Mouse (Mus musculus): ENCODE results near the gene Fcho1. TPM values are rescaled to one million over a fixed set of nuclear protein-coding genes. Genes with fewer than 3 reads are reported as not detected.
"Not testable (repeated sequence)": the region's sequence is repeated elsewhere in the genome, so short reads cannot be mapped to it uniquely, and the experiment has no call there.

Gene Fcho1
- polyA plus RNA-seq, 1 experiment from 2014 or later = 9.8 TPM

GRCm38 (mm10) chr8:71741226-71741625 is 15.7 kb upstream of the Fcho1 start:
- H3K4me3 ChIP-seq (replicated peaks) = peak overlapping the region; percentile 16; the same call in 1 of the 2 replicates
- WGBS = 29% methylated on average over 3 of the region's 3 CpGs
- H3K27ac ChIP-seq (replicated peaks) = no peak overlapping the region
- H3K9ac ChIP-seq = no peak overlapping the region
- H3K9me3 ChIP-seq (replicated peaks) = no peaks in the 10 kb centered on the region
- H3K4me1 ChIP-seq = peaks cover 7% of the 10 kb centered on the region; the same call in 1 of the 2 replicates
- peak overlapping the region; percentile 44 for H3K4me2 ChIP-seq (replicated peaks)
- H3K36me3 ChIP-seq = no peaks in the 10 kb centered on the region
- no peaks in the 10 kb centered on the region; the same call in 1 of the 2 replicates for H3K27me3 ChIP-seq
- no peak; the same call in 1 of the 2 replicates for ATAC-seq (ENCODE audit: insufficient number of reproducible peaks, low FRiP score, low TSS enrichment, low read depth)

GRCm38 (mm10) chr8:71738316-71738715 is 12.8 kb upstream of the Fcho1 start:
- not testable (repeated sequence) for H3K9ac ChIP-seq; H3K4me2 ChIP-seq (replicated peaks); ATAC-seq (ENCODE audit: insufficient number of reproducible peaks, low FRiP score, low TSS enrichment, low read depth); H3K27ac ChIP-seq (replicated peaks); H3K4me3 ChIP-seq (replicated peaks); H3K9me3 ChIP-seq (replicated peaks); H3K36me3 ChIP-seq; H3K27me3 ChIP-seq; H3K4me1 ChIP-seq

- no peaks in the 10 kb centered on the region for H3K36me3 ChIP-seq
- H3K4me2 ChIP-seq (replicated peaks) = no peak overlapping the region
- H3K4me1 ChIP-seq = peaks cover 10% of the 10 kb centered on the region; the same call in 1 of the 2 replicates
- H3K9ac ChIP-seq = no peak overlapping the region
- no peak overlapping the region for H3K4me3 ChIP-seq (replicated peaks)
- no peak overlapping the region for H3K27ac ChIP-seq (replicated peaks)
- WGBS = 53% methylated on average over 3 of the region's 3 CpGs
- ATAC-seq (ENCODE audit: insufficient number of reproducible peaks, low FRiP score, low TSS enrichment, low read depth) = no peak
- H3K9me3 ChIP-seq (replicated peaks) = no peaks in the 10 kb centered on the region
- H3K27me3 ChIP-seq = peaks cover 11% of the 10 kb centered on the region; the same call in 1 of the 2 replicates
Observed at GRCm38 (mm10) chr8:71731652-71732230, 6.2 kb upstream of the Fcho1 start.

GRCm38 (mm10) chr8:71728826-71729620 is 3.5 kb upstream of the Fcho1 start:
- peak overlapping the region; percentile 31 for H3K4me3 ChIP-seq (replicated peaks)
- H3K4me2 ChIP-seq (replicated peaks) = peak overlapping the region; percentile 54
- H3K4me1 ChIP-seq = peaks cover 19% of the 10 kb centered on the region
- no peak overlapping the region for H3K9ac ChIP-seq
- H3K27ac ChIP-seq (replicated peaks) = no peak overlapping the region
- ATAC-seq (ENCODE audit: insufficient number of reproducible peaks, low FRiP score, low TSS enrichment, low read depth) = no peak
- 2% methylated on average over 15 of the region's 16 CpGs for WGBS
- H3K9me3 ChIP-seq (replicated peaks) = no peaks in the 10 kb centered on the region
- H3K27me3 ChIP-seq = peaks cover 32% of the 10 kb centered on the region
- H3K36me3 ChIP-seq = no peaks in the 10 kb centered on the region

- H3K27me3 ChIP-seq = peaks cover 32% of the 10 kb centered on the region
- peak overlapping the region; percentile 54 for H3K4me2 ChIP-seq (replicated peaks)
- peak overlapping the region; percentile 31 for H3K4me3 ChIP-seq (replicated peaks)
- H3K9me3 ChIP-seq (replicated peaks) = no peaks in the 10 kb centered on the region
- no peaks in the 10 kb centered on the region for H3K36me3 ChIP-seq
- no peak overlapping the region for H3K9ac ChIP-seq
- WGBS = 7% methylated on average over 20 of the region's 21 CpGs
- no peak overlapping the region for H3K27ac ChIP-seq (replicated peaks)
- no peak for ATAC-seq (ENCODE audit: insufficient number of reproducible peaks, low FRiP score, low TSS enrichment, low read depth)
- peaks cover 19% of the 10 kb centered on the region for H3K4me1 ChIP-seq
Observed at GRCm38 (mm10) chr8:71728240-71728785, 2.8 kb upstream of the Fcho1 start.

GRCm38 (mm10) chr8:71724389-71724788 is 1.1 kb downstream of the Fcho1 start:
- H3K9me3 ChIP-seq (replicated peaks) = no peaks in the 10 kb centered on the region
- H3K9ac ChIP-seq = no peak overlapping the region
- H3K4me3 ChIP-seq (replicated peaks) = no peak overlapping the region; the same call in 1 of the 2 replicates
- H3K27me3 ChIP-seq = peaks cover 27% of the 10 kb centered on the region
- WGBS = 59% methylated on average over 4 of the region's 4 CpGs
- peaks cover 19% of the 10 kb centered on the region for H3K4me1 ChIP-seq
- ATAC-seq (ENCODE audit: insufficient number of reproducible peaks, low FRiP score, low TSS enrichment, low read depth) = no peak
- H3K27ac ChIP-seq (replicated peaks) = no peak overlapping the region
- H3K36me3 ChIP-seq = no peaks in the 10 kb centered on the region
- no peak overlapping the region for H3K4me2 ChIP-seq (replicated peaks)

- H3K4me2 ChIP-seq (replicated peaks) = no peak overlapping the region
- H3K9ac ChIP-seq = no peak overlapping the region
- no peaks in the 10 kb centered on the region for H3K9me3 ChIP-seq (replicated peaks)
- ATAC-seq (ENCODE audit: insufficient number of reproducible peaks, low FRiP score, low TSS enrichment, low read depth) = no peak
- H3K27ac ChIP-seq (replicated peaks) = no peak overlapping the region
- H3K36me3 ChIP-seq = no peaks in the 10 kb centered on the region
- peaks cover 10% of the 10 kb centered on the region for H3K4me1 ChIP-seq
- H3K4me3 ChIP-seq (replicated peaks) = no peak overlapping the region
- 47% methylated on average over 14 of the region's 14 CpGs for WGBS
- peaks cover 27% of the 10 kb centered on the region for H3K27me3 ChIP-seq
Observed at GRCm38 (mm10) chr8:71723047-71723551, 2.4 kb downstream of the Fcho1 start.

GRCm38 (mm10) chr8:71719928-71720457 is 5.5 kb downstream of the Fcho1 start:
- Histone ChIP-seq H3K9ac (no peak overlapping the region), H3K27me3 (peaks cover 10% of the 10 kb centered on the region), H3K4me3 (replicated peaks) (no peak overlapping the region), H3K4me1 (peaks cover 2% of the 10 kb centered on the region), H3K36me3 (no peaks in the 10 kb centered on the region), H3K9me3 (replicated peaks) (no peaks in the 10 kb centered on the region), H3K27ac (replicated peaks) (no peak overlapping the region), H3K4me2 (replicated peaks) (no peak overlapping the region)
- WGBS = 42% methylated on average over 7 of the region's 7 CpGs
- ATAC-seq (ENCODE audit: insufficient number of reproducible peaks, low FRiP score, low TSS enrichment, low read depth) = no peak

- 56% methylated on average over 4 of the region's 4 CpGs for WGBS
- Histone ChIP-seq H3K27me3 (0 out of 2 replicates have a peak, but pooled peaks cover 2% of the 10 kb centered on the region), H3K9me3 (replicated peaks) (no peaks in the 10 kb centered on the region), H3K4me3 (replicated peaks) (no peak overlapping the region), H3K27ac (replicated peaks) (no peak overlapping the region), H3K4me1 (no peaks in the 10 kb centered on the region), H3K4me2 (replicated peaks) (no peak overlapping the region), H3K36me3 (no peaks in the 10 kb centered on the region), H3K9ac (no peak overlapping the region)
- ATAC-seq (ENCODE audit: insufficient number of reproducible peaks, low FRiP score, low TSS enrichment, low read depth) = no peak
Observed at GRCm38 (mm10) chr8:71719218-71719617, 6.3 kb downstream of the Fcho1 start.

GRCm38 (mm10) chr8:71718252-71718651 is 7.3 kb downstream of the Fcho1 start:
- no peaks in the 10 kb centered on the region for H3K27me3 ChIP-seq
- no peaks in the 10 kb centered on the region for H3K9me3 ChIP-seq (replicated peaks)
- no peak for ATAC-seq (ENCODE audit: insufficient number of reproducible peaks, low FRiP score, low TSS enrichment, low read depth)
- H3K27ac ChIP-seq (replicated peaks) = no peak overlapping the region
- H3K36me3 ChIP-seq = no peaks in the 10 kb centered on the region
- H3K9ac ChIP-seq = no peak overlapping the region
- 18% methylated on average over 3 of the region's 3 CpGs for WGBS
- no peaks in the 10 kb centered on the region for H3K4me1 ChIP-seq
- H3K4me3 ChIP-seq (replicated peaks) = no peak overlapping the region
- no peak overlapping the region for H3K4me2 ChIP-seq (replicated peaks)

GRCm38 (mm10) chr8:71717096-71717495 is 8.4 kb downstream of the Fcho1 start:
- no peaks in the 10 kb centered on the region for H3K27me3 ChIP-seq
- H3K4me2 ChIP-seq (replicated peaks) = no peak overlapping the region
- WGBS = 87% methylated on average over 12 of the region's 12 CpGs
- no peaks in the 10 kb centered on the region for H3K9me3 ChIP-seq (replicated peaks)
- H3K4me1 ChIP-seq = no peaks in the 10 kb centered on the region
- H3K4me3 ChIP-seq (replicated peaks) = no peak overlapping the region
- no peaks in the 10 kb centered on the region for H3K36me3 ChIP-seq
- no peak overlapping the region for H3K9ac ChIP-seq
- H3K27ac ChIP-seq (replicated peaks) = no peak overlapping the region
- ATAC-seq (ENCODE audit: insufficient number of reproducible peaks, low FRiP score, low TSS enrichment, low read depth) = no peak
